Mouse (Mus musculus) left cerebral cortex, adult 8-10 months (tissue): Measurements from ENCODE around the gene Olfr12. TPM values are rescaled to one million over a fixed set of nuclear protein-coding genes. Genes with fewer than 3 reads are reported as not detected.

ENCODE experiments used
- total RNA-seq, 4 experiments: library from RNA; stranded (reverse); gene quantifications; 2 replicates each; pipeline ENCODE4 v1.2.4; 2022

The Olfr12 gene
- total RNA-seq, 4 experiments from 2014 or later = not detected

Other genes starting within 250 kb of the Olfr12 start
- 100 to 1,000 TPM; 219 to 243 (median 235) TPM for gene Ndufa10, start 143.9 kb upstream of the Olfr12 start, total RNA-seq
- gene Olfr1416, start 132.7 kb upstream of the Olfr12 start, total RNA-seq = not detected
- not detected for gene Olfr1415, start 121.7 kb upstream of the Olfr12 start, total RNA-seq
- not detected for gene Olfr1414, start 99.1 kb upstream of the Olfr12 start, total RNA-seq
- not detected for gene Olfr1413, start 46.5 kb upstream of the Olfr12 start, total RNA-seq
- gene Olfr1412, start 32.0 kb upstream of the Olfr12 start, total RNA-seq = not detected
- gene Olfr1411, start 23.4 kb upstream of the Olfr12 start, total RNA-seq = not detected
- gene Olfr1410, start 12.0 kb upstream of the Olfr12 start, total RNA-seq = not detected
- 100 to 1,000 TPM; 199 to 246 (median 216) TPM for gene Cops9, start 24.2 kb downstream of the Olfr12 start, total RNA-seq
- under 1 TPM in 2 of 4 experiments, not detected in 2; 0.58 to 0.68 TPM for gene Otos, start 31.1 kb downstream of the Olfr12 start, total RNA-seq
- 10 to 100 TPM; 78.8 to 86.2 (median 83.5) TPM for gene Gpc1, start 213.9 kb downstream of the Olfr12 start, total RNA-seq